Mouse (Mus musculus) heart, embryonic 13.5 days (tissue): ENCODE results near the gene Grid1. TPM values are rescaled to one million over a fixed set of nuclear protein-coding genes. Genes with fewer than 3 reads are reported as not detected.

Experiments
- ATAC-seq: fragments of 200-750 bp; cut with Nextera tagmentation; 2 replicates; pipeline ENCODE4 v1.8.0; 2017; ENCODE audit warnings: moderate TSS enrichment; ENCODE audit not compliant: insufficient number of reproducible peaks, low FRiP score, low TSS enrichment; ENCODE audit errors: extremely low read depth
- H3K27ac ChIP-seq: fragments of 300-500 bp; sonication (generic); replicated peaks from 2 replicates; pipeline ENCODE4 v1.5.1; 2015; ENCODE audit warnings: moderate library complexity, mild to moderate bottlenecking, inconsistent platforms
- H3K27me3 ChIP-seq: fragments of 300-500 bp; sonication (generic); replicated peaks from 2 replicates; pipeline ENCODE4 v1.6.1; 2015; ENCODE audit warnings: mild to moderate bottlenecking, inconsistent platforms
- H3K36me3 ChIP-seq: fragments of 300-500 bp; sonication (generic); 2 replicates; pipeline ENCODE4 v1.6.1; 2015; ENCODE audit warnings: mild to moderate bottlenecking, inconsistent platforms
- H3K4me1 ChIP-seq: fragments of 300-500 bp; sonication (generic); 2 replicates; pipeline ENCODE4 v1.6.1; 2015; ENCODE audit warnings: inconsistent platforms
- H3K4me2 ChIP-seq: fragments of 300-500 bp; sonication (generic); 2 replicates; pipeline ENCODE4 v1.6.1; 2015; ENCODE audit warnings: inconsistent platforms, mild to moderate bottlenecking, moderate library complexity
- H3K4me3 ChIP-seq: fragments of 300-500 bp; sonication (generic); 2 replicates; pipeline ENCODE4 v1.5.1; 2015; ENCODE audit warnings: moderate library complexity, mild to moderate bottlenecking, inconsistent platforms
- H3K9ac ChIP-seq: fragments of 300-500 bp; sonication (generic); 2 replicates; pipeline ENCODE4 v1.6.1; 2015; ENCODE audit warnings: inconsistent platforms, mild to moderate bottlenecking, moderate library complexity
- H3K9me3 ChIP-seq: fragments of 300-500 bp; sonication (generic); 2 replicates; pipeline ENCODE4 v1.6.1; 2016; ENCODE audit warnings: inconsistent platforms
- WGBS: fragments of 180-500 bp; shearing (Covaris S2); methylation state at CpG from one replicate; pipeline ENCODE4 v1.1.7; 2015; ENCODE audit warnings: mixed read lengths; 5-methylcytosine and 5-hydroxymethylcytosine counted together
- polyA plus RNA-seq: library from polyadenylated mRNA; unstranded; fragments of >200 nt; fragmentation: Nextera tagmentation; extraction: Ambion mirVana; gene quantifications from 2 replicates; pipeline ENCODE4 v1.2.1, GENCODE M21; 2015

Grid1 gene
- polyA plus RNA-seq, 1 experiment from 2014 or later = 0.55 TPM

GRCm38 (mm10) chr14:35159296-35159695 lies 339.4 kb downstream of the Grid1 start:
- no peak overlapping the region for H3K9ac ChIP-seq
- no peak for ATAC-seq
- H3K27me3 ChIP-seq = no peaks in the 10 kb centered on the region
- H3K9me3 ChIP-seq = no peaks in the 10 kb centered on the region
- 76% methylated on average over 2 of the region's 2 CpGs for WGBS
- no peak overlapping the region for H3K27ac ChIP-seq
- no peak overlapping the region for H3K4me2 ChIP-seq
- H3K4me3 ChIP-seq = no peak overlapping the region
- H3K36me3 ChIP-seq = no peaks in the 10 kb centered on the region
- H3K4me1 ChIP-seq = no peaks in the 10 kb centered on the region

GRCm38 (mm10) chr14:35167451-35167850 lies 347.5 kb downstream of the Grid1 start:
- H3K4me3 ChIP-seq = no peak overlapping the region
- H3K4me2 ChIP-seq = no peak overlapping the region
- H3K27me3 ChIP-seq = no peaks in the 10 kb centered on the region
- 56% methylated on average over 2 of the region's 2 CpGs for WGBS
- no peak overlapping the region for H3K9ac ChIP-seq
- no peaks in the 10 kb centered on the region for H3K36me3 ChIP-seq
- H3K9me3 ChIP-seq = no peaks in the 10 kb centered on the region
- H3K27ac ChIP-seq = no peak overlapping the region
- ATAC-seq = no peak
- no peaks in the 10 kb centered on the region for H3K4me1 ChIP-seq

- WGBS = 43% methylated on average over 1 of the region's 1 CpGs
- H3K27ac ChIP-seq = no peak overlapping the region
- no peak overlapping the region for H3K4me2 ChIP-seq
- ATAC-seq = no peak
- H3K36me3 ChIP-seq = no peaks in the 10 kb centered on the region
- no peaks in the 10 kb centered on the region for H3K9me3 ChIP-seq
- no peak overlapping the region for H3K4me3 ChIP-seq
- H3K9ac ChIP-seq = no peak overlapping the region
- H3K4me1 ChIP-seq = no peaks in the 10 kb centered on the region
- H3K27me3 ChIP-seq = no peaks in the 10 kb centered on the region
Measured at GRCm38 (mm10) chr14:35173861-35174260, 354.0 kb downstream of the Grid1 start.

GRCm38 (mm10) chr14:35176021-35176420 lies 356.1 kb downstream of the Grid1 start:
- Histone ChIP-seq H3K27me3 (no peaks in the 10 kb centered on the region), H3K27ac (no peak overlapping the region), H3K4me3 (no peak overlapping the region), H3K4me2 (no peak overlapping the region), H3K36me3 (no peaks in the 10 kb centered on the region), H3K4me1 (no peaks in the 10 kb centered on the region), H3K9ac (no peak overlapping the region), H3K9me3 (no peaks in the 10 kb centered on the region)
- 77% methylated on average over 3 of the region's 3 CpGs for WGBS
- ATAC-seq = no peak

GRCm38 (mm10) chr14:35179076-35179475 lies 359.2 kb downstream of the Grid1 start:
- H3K27ac ChIP-seq = no peak overlapping the region
- no peak overlapping the region for H3K4me3 ChIP-seq
- no peak overlapping the region for H3K9ac ChIP-seq
- no peaks in the 10 kb centered on the region for H3K27me3 ChIP-seq
- H3K4me1 ChIP-seq = no peaks in the 10 kb centered on the region
- no peak overlapping the region for H3K4me2 ChIP-seq
- no peaks in the 10 kb centered on the region for H3K36me3 ChIP-seq
- ATAC-seq = no peak
- H3K9me3 ChIP-seq = no peaks in the 10 kb centered on the region

- no peaks in the 10 kb centered on the region for H3K36me3 ChIP-seq
- ATAC-seq = no peak
- no peak overlapping the region for H3K27ac ChIP-seq
- no peak overlapping the region for H3K9ac ChIP-seq
- no peak overlapping the region for H3K4me3 ChIP-seq
- no peaks in the 10 kb centered on the region for H3K27me3 ChIP-seq
- no peaks in the 10 kb centered on the region for H3K9me3 ChIP-seq
- H3K4me2 ChIP-seq = no peak overlapping the region
- WGBS = 69% methylated on average over 1 of the region's 1 CpGs
- H3K4me1 ChIP-seq = no peaks in the 10 kb centered on the region
Measured at GRCm38 (mm10) chr14:35185399-35185798, 365.5 kb downstream of the Grid1 start.

- Histone ChIP-seq H3K27ac (no peak overlapping the region), H3K4me1 (no peaks in the 10 kb centered on the region), H3K4me2 (no peak overlapping the region), H3K9me3 (no peaks in the 10 kb centered on the region), H3K4me3 (no peak overlapping the region), H3K27me3 (no peaks in the 10 kb centered on the region), H3K9ac (no peak overlapping the region), H3K36me3 (no peaks in the 10 kb centered on the region)
- ATAC-seq = no peak
- 87% methylated on average over 6 of the region's 6 CpGs for WGBS
Measured at GRCm38 (mm10) chr14:35192256-35192655, 372.3 kb downstream of the Grid1 start.

- no peaks in the 10 kb centered on the region for H3K36me3 ChIP-seq
- no peaks in the 10 kb centered on the region for H3K4me1 ChIP-seq
- H3K27me3 ChIP-seq = no peaks in the 10 kb centered on the region
- 42% methylated on average over 3 of the region's 3 CpGs for WGBS
- H3K4me3 ChIP-seq = no peak overlapping the region
- ATAC-seq = no peak
- H3K9ac ChIP-seq = no peak overlapping the region
- no peaks in the 10 kb centered on the region for H3K9me3 ChIP-seq
- H3K4me2 ChIP-seq = no peak overlapping the region
- no peak overlapping the region for H3K27ac ChIP-seq
Measured at GRCm38 (mm10) chr14:35197371-35197770, 377.5 kb downstream of the Grid1 start.

GRCm38 (mm10) chr14:35198447-35198846 lies 378.5 kb downstream of the Grid1 start:
- Histone ChIP-seq H3K9me3 (no peaks in the 10 kb centered on the region), H3K27me3 (no peaks in the 10 kb centered on the region), H3K27ac (no peak overlapping the region), H3K4me1 (no peaks in the 10 kb centered on the region), H3K9ac (no peak overlapping the region), H3K4me2 (no peak overlapping the region), H3K36me3 (no peaks in the 10 kb centered on the region), H3K4me3 (no peak overlapping the region)
- no peak for ATAC-seq
- 71% methylated on average over 4 of the region's 4 CpGs for WGBS

GRCm38 (mm10) chr14:35198899-35199298 lies 379.0 kb downstream of the Grid1 start:
- Histone ChIP-seq H3K4me1 (no peaks in the 10 kb centered on the region), H3K27ac (no peak overlapping the region), H3K4me3 (no peak overlapping the region), H3K9me3 (no peaks in the 10 kb centered on the region), H3K36me3 (no peaks in the 10 kb centered on the region), H3K4me2 (no peak overlapping the region), H3K9ac (no peak overlapping the region), H3K27me3 (no peaks in the 10 kb centered on the region)
- WGBS = 65% methylated on average over 6 of the region's 6 CpGs
- no peak for ATAC-seq

- Histone ChIP-seq H3K27ac (no peak overlapping the region), H3K4me1 (no peaks in the 10 kb centered on the region), H3K4me3 (no peak overlapping the region), H3K27me3 (no peaks in the 10 kb centered on the region), H3K9me3 (no peaks in the 10 kb centered on the region), H3K9ac (no peak overlapping the region), H3K4me2 (no peak overlapping the region), H3K36me3 (no peaks in the 10 kb centered on the region)
- 72% methylated on average over 6 of the region's 6 CpGs for WGBS
- ATAC-seq = no peak
Measured at GRCm38 (mm10) chr14:35209444-35209843, 389.5 kb downstream of the Grid1 start.

- Histone ChIP-seq H3K4me2 (no peak overlapping the region), H3K27ac (no peak overlapping the region), H3K4me1 (no peaks in the 10 kb centered on the region), H3K9ac (no peak overlapping the region), H3K27me3 (no peaks in the 10 kb centered on the region), H3K9me3 (no peaks in the 10 kb centered on the region), H3K36me3 (no peaks in the 10 kb centered on the region), H3K4me3 (no peak overlapping the region)
- 73% methylated on average over 4 of the region's 4 CpGs for WGBS
- no peak for ATAC-seq
Measured at GRCm38 (mm10) chr14:35219021-35219420, 399.1 kb downstream of the Grid1 start.

GRCm38 (mm10) chr14:35222196-35222595 lies 402.3 kb downstream of the Grid1 start:
- 65% methylated on average over 2 of the region's 2 CpGs for WGBS
- no peak for ATAC-seq
- Histone ChIP-seq H3K4me2 (no peak overlapping the region), H3K9me3 (no peaks in the 10 kb centered on the region), H3K36me3 (no peaks in the 10 kb centered on the region), H3K27ac (no peak overlapping the region), H3K27me3 (no peaks in the 10 kb centered on the region), H3K9ac (no peak overlapping the region), H3K4me3 (no peak overlapping the region), H3K4me1 (no peaks in the 10 kb centered on the region)
